Mouse (Mus musculus) kidney, adult 11 months (tissue): ENCODE results near the gene Foxs1.
A peak's percentile ranks its signal among the peaks of the same experiment; 100 is the strongest.

Experiments
- DNase-seq: peaks from one replicate; pipeline ENCODE4 v3.0.0; 2022

Gene Foxs1

DNA sequence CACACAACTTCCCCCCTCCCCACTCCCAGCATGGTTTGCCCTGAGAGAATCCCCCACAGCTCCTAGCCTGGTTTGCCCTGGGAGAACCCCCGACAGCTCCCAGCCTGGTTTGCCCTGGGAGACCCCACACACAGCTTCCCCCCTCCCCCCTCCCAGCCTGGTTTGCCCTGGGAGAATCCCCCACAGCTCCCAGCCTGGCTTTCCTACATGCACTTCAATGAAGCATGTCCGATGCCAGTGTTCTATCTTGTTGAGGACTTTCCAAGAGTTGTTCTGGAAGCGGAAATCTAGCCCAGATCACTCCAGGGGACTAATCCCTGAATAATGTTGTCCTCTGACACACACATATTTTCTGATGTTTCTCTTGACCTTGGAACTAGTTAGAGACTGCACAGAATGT lies 30.4 kb downstream of the Foxs1 start:
- DNase-seq, result no peak

DNA sequence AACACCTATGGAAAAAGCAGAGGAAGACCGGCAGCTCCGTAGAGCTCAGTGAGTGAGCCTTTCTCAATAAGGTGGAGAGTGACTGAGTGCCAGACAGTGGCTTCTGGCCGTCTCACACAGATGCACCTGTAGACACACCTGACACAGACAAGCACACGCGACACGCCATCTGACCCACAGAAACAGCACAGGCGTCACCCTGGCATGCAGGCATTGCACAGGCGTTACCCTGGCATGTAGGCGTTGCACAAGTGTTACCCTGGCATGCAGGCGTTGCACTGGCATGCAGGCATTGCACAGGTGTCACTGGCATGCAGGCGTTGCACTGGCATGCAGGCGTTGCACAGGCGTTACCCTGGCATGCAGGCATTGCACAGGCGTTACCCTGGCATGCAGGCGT lies 31.7 kb downstream of the Foxs1 start:
- no peak for DNase-seq

DNA sequence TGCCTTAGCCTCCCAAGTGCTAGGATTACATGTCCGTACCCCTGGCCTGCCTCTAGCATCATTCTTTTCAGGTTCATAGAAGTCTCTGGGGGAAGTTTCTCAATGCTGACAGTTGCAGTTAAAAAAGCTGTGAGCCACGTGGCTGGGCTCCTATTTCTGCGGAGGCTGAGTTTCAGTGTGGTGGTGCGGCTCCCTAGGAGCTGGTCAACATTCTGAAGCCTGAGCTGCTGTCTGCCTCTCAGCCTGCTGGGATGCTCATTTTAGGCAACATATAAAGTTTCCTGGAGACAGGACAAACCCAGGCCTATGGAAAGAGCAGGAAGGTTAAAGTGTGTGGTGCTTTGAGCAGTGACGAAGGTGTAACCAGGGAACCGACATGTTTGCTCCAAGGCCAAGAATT lies 34.0 kb downstream of the Foxs1 start:
- no peak for DNase-seq

DNA sequence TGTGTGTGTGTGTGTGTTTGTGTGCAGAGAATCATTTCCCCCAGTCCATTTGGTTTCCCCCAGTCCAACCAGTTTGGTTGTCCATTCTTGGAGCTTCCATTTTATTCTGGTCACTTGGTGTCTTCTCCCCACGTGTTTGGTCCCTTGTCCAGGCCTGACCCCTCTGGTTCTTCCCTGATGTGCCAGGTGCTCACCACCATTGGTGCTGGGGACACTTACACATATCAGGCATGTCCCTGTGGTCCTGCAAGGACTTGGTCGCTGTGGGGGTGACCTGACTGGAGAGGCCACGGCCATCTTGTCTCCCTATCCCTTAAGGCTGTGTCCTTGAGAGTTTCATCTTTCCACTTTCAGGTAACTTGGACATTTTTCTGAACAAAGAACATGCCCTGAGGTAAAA lies 36.1 kb downstream of the Foxs1 start:
- no peak for DNase-seq

DNA sequence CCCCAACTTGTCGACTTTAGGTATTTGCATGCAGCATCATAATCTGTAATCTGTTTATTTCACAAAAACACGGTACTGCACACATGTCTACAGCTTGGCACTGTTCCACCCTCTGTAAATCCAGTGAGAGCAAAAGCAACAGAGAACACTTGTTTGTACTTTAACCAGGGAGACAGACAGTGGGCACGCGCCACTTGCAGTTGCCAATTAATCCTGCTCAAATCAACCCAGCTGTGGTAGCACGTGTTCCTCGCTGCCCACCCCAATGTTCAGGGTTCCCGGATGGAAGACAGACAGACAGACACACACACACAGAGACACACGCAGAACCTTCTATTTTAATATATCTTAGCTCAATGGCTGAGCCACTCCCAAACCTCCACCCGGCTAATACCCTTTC lies 37.2 kb downstream of the Foxs1 start:
- DNase-seq, result peak; percentile 46

DNA sequence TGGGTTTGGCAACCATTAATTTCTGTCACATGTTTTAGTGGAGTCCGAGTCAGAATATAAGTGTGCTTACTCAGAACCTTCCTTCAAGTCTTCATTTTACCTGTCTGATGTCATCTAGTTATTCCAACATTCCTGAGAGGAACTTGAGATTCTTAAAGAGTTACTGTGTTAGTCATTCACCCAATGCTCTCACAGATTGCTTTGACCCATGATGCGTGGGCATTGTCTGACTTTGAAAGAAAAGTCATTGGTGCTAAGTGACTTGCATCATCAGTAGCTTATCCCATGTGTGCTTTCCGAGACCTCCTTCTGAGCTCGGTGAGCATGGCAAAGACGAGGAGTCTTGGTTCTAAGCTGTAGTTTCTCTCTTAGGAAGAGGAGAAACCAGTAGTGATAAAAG lies 44.2 kb downstream of the Foxs1 start:
- no peak for DNase-seq

DNA sequence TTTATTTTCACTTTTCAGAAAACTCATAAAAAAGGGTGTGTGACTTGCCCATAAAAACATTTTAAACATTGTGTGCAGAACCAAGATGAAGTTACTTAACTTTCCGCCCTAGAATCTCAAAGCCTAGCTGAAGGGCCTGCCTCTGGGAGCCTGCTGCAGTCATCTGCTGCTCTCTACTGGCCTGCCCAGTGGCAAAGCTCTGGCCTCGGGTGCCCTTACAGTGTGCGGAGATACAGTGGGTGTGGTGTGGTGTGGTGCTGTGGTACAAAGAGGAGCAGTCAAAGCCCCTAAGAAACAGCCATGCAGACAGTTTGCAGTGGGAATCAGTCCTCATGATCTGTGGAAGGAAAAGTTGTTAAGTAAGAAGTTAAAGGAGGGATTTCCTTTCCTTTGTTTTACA lies 45.8 kb downstream of the Foxs1 start:
- DNase-seq, result no peak

DNA sequence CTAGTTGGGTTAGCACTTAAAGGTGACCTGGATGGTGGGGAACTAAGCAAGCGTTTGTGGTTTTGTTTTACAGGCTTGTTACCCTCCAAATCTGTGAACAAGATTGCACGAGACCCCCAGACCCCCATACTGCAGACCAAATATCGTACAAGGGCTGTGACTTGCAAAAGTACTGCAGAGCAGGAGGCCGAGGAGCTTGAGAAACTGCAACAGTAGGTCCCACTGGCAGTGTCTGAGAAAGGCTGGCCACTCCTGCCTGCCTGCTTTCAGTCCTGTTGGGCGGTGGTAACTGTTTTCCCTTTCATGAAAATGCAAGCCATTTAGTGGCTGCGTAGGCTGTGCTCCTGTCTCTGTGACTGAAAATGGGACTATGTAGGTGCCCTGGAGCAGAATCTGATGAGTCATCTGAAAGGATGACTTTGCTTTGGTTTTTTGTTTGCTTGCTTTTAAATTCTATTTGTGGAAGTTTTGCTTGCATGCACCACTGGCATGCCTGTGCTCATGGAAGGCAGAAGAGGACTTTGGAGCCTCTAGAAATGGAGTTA lies 48.8 kb downstream of the Foxs1 start:
- no peak for DNase-seq
